Mouse (Mus musculus) gastrocnemius, adult 2 months (tissue): ENCODE measurements around the gene Gm43064. TPM values are rescaled to one million over a fixed set of nuclear protein-coding genes. Genes with fewer than 3 reads are reported as not detected.
"Not testable (repeated sequence)": the region's sequence is repeated elsewhere in the genome, so short reads cannot be mapped to it uniquely, and the experiment has no call there.

Experiments used
- DNase-seq: peaks from one replicate; pipeline ENCODE4 v3.0.0; 2022
- H3K27ac ChIP-seq: fragments of 200-600 bp; 2 replicates; pipeline ENCODE4 v1.8.1; 2022; ENCODE audit warnings: mild to moderate bottlenecking
- H3K4me3 ChIP-seq: fragments of 200-600 bp; 2 replicates; pipeline ENCODE4 v1.8.1; 2022; ENCODE audit warnings: mild to moderate bottlenecking, moderate library complexity
- CTCF ChIP-seq: fragments of 200-600 bp; IDR thresholded peaks from 2 replicates; pipeline ENCODE4 v1.8.1; 2022; ENCODE audit warnings: antibody characterized with exemption, mild to moderate bottlenecking, moderate library complexity
- intact Hi-C: fragments of 180-260 bp; cut with DNase I; formaldehyde crosslinking; loops from one replicate; pipeline ENCODE4 v1.15.1; 2025
- total RNA-seq, 2 experiments: library from RNA; stranded (reverse); gene quantifications; 2 replicates each; pipeline ENCODE4 v1.2.3; 2021

Gm43064 gene
- total RNA-seq, 2 experiments from 2014 or later = 0.46 to 0.47 TPM

DNA sequence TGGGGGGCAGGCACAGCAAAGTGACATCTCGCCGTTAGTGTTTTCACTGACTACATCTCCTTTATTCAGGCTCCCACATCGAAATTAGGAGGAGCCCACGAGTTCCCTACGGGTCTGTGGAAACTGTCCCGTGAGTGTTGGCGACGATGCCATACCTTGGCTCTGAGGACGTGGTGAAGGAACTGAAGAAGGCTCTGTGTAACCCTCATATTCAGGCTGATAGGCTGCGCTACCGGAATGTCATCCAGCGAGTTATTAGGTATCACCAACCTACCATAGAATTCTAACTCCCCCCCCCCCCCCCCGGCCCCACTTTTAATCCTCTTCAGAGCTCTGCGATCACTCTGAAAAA lies 402 bp downstream of the Gm43064 start:
- Histone ChIP-seq H3K4me3 (peak overlapping the region; percentile 92), H3K27ac (peak overlapping the region; percentile 98)
- DNase-seq = no peak
- intact Hi-C loops = loop anchor here (1.0 to 5.0 kb wide), 3 partner anchors 18 to 72 kb away; partner anchors contain the start of genes Gm10964, Hipk1 and Olfml3
- TF ChIP-seq CTCF = no peak

DNA sequence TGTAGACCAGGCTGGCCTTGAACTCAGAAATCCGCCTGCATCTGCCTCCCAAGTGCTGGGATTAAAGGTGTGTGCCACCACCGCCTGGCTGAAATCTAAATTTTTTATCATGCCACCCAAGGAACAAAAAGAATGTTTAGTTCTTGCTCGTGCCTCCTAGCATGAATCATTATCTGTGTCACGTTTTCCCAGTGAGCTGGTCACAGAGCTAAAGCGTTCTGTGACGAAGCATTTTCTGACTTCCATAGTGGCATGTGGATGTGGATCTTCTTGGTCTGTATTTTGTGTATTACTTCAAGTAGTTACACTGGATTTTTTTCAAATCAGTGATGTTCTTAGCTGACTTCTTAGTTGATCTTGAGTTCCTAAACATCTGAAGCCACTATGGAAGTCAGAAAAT lies 1.6 kb downstream of the Gm43064 start:
- no peak overlapping the region for H3K4me3 ChIP-seq
- TF ChIP-seq CTCF = no peak
- intact Hi-C loops = no loop called here
- DNase-seq = no peak
- no peak overlapping the region for H3K27ac ChIP-seq

GRCm38 (mm10) chr3:103827548-103827947 lies 18.2 kb downstream of the Gm43064 start:
- intact Hi-C loops = no loop called here
- DNase-seq = no peak
- Histone ChIP-seq H3K27ac (no peak overlapping the region), H3K4me3 (no peak overlapping the region)
- TF ChIP-seq CTCF = peak; percentile 12; the same call in 1 of the 2 replicates

- intact Hi-C loops = no loop called here
- DNase-seq = no peak
- Histone ChIP-seq H3K4me3 (no peak overlapping the region), H3K27ac (no peak overlapping the region)
- TF ChIP-seq CTCF = no peak
Measured at GRCm38 (mm10) chr3:103829036-103829435, 19.7 kb downstream of the Gm43064 start.

- H3K27ac ChIP-seq, H3K4me3 ChIP-seq, intact Hi-C loops, DNase-seq: not testable (repeated sequence)
Measured at GRCm38 (mm10) chr3:103830681-103831080, 21.3 kb downstream of the Gm43064 start.

DNA sequence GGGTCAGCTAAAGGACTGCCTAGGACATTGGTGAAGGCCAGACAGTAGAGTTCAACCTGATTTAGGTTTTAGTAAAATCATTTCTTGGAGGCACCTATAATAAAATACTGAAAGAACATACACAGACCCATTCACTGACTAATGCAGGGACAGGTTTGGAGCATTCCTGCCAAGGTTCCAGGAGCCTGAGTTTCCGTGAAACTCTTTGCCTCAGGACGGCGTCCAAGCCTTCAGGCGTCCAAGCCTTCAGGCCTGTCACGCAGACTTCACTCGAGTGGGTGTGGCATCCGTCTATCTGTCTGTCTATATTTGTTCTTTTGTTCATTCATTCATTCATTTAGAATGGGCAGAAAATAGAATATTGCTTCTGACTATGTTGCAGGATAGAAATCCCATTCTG lies 21.8 kb downstream of the Gm43064 start:
- intact Hi-C loops = no loop called here
- Histone ChIP-seq H3K27ac (no peak overlapping the region), H3K4me3 (no peak overlapping the region)
- DNase-seq = no peak
- no peak for TF ChIP-seq CTCF

DNA sequence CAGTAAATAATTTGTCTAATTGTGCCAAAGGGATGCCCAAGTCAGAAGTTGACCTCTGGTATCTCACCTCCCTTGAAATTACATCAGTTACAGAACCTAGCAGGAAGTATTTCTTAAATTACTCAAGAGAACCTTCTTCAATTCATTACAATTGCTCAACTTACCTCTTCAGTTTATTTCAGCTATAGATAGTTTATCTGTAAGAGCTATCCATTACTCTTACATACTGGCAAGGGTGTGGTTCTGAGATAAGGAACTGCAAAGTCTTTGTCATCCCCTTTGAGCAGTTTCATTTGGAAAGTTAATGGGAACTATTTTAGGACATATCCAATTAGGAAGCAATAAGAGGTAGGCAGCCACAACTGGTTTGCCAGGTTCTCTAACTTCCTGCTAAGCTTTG lies 23.1 kb downstream of the Gm43064 start, which contains the start of gene Bcl2l15:
TSS of gene Bcl2l15 (plus strand) at position 176 of the 400 bp plus-strand sequence.
- Histone ChIP-seq H3K4me3 (no peak within 1 kb of the TSS), H3K27ac (no peak within 1 kb of the TSS)
- DNase-seq = no peak
- intact Hi-C loops = no loop called here
- TF ChIP-seq CTCF = no peak

DNA sequence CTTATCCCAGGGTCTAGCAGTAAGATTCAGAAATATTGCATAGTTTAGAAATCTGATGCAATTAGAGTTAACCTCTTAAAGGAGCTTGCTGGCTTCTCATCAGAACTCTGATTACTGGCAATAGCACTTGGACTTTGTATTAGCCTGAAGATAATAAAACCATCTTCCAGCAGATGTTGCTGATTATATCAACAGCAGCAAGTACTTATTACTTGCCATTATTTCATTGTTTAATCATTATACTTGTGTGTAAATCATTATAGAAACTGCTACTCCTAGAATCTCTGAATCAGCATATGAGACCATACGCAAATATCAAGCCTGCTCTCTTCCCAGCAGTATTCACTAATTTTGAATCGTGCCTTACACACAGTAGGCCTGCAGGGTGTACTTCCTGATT lies 24.6 kb downstream of the Gm43064 start:
- no peak for DNase-seq
- TF ChIP-seq CTCF = no peak
- intact Hi-C loops = no loop called here
- Histone ChIP-seq H3K4me3 (no peak overlapping the region), H3K27ac (no peak overlapping the region)

DNA sequence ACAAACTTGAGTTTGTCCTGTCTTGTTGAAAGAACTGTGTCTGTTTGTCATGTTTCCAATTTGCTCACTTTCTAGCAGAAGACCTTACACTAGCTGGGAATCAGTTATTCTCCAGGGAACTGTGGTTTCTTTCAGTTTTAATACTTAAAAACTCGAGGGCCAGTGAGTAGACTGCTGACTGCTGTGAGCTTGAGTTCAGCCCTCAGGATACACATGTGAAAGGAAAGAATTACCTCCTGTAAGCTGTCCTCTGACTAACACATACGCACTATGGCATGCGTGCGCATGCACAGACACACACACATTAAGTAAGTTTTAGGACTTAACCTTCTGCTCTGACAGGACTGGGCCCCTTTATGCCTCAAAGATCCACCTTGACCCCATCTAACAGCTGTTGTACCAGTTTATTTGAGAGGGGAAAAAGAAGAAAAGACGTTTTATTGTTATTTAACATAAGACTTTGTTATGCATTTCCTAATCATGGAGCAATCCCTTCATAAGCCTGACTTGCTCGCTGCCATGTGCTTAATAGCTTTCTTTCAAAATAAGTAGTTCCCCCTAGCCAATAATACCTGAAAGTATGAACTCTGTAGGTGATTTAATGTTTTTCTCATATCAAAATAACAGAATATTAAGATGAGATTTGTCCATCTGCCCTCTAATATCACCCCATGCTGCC lies 26.0 kb downstream of the Gm43064 start:
- no peak for DNase-seq
- TF ChIP-seq CTCF = no peak
- no peak overlapping the region for H3K27ac ChIP-seq
- intact Hi-C loops = no loop called here
- H3K4me3 ChIP-seq = no peak overlapping the region

GRCm38 (mm10) chr3:103835951-103836310 lies 26.6 kb downstream of the Gm43064 start:
- Histone ChIP-seq H3K4me3 (no peak overlapping the region), H3K27ac (no peak overlapping the region)
- DNase-seq = no peak
- TF ChIP-seq CTCF = no peak
- intact Hi-C loops = no loop called here

DNA sequence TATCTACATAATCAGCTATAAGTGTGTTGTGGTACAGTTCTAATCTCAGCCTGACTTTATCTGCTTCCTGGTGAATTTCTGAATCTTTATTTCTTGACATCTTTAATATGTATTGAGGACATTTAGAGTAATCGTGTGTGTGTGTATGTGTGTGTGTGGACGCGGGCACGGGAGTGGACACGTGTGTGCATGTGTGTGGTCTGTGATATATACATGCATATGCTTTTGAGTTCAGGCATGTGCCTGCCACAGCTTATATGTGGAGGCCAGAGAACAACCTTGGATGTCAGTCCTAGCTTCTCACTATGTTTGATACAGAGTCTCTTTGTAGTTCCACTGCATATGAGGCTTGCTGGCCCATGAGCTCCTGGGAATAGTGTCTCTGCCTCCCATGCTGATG lies 27.1 kb downstream of the Gm43064 start:
- Histone ChIP-seq H3K27ac (no peak overlapping the region), H3K4me3 (no peak overlapping the region)
- intact Hi-C loops = no loop called here
- no peak for DNase-seq
- TF ChIP-seq CTCF = no peak

- TF ChIP-seq CTCF = no peak
- Histone ChIP-seq H3K4me3 (no peak overlapping the region), H3K27ac (no peak overlapping the region)
- intact Hi-C loops = no loop called here
- no peak for DNase-seq
Measured at GRCm38 (mm10) chr3:103839711-103840110, 30.3 kb downstream of the Gm43064 start.

GRCm38 (mm10) chr3:103840195-103840594 lies 30.8 kb downstream of the Gm43064 start:
- DNase-seq, H3K4me3 ChIP-seq, H3K27ac ChIP-seq, intact Hi-C loops: not testable (repeated sequence)

GRCm38 (mm10) chr3:103840946-103841345 lies 31.6 kb downstream of the Gm43064 start:
- DNase-seq, H3K27ac ChIP-seq, H3K4me3 ChIP-seq, intact Hi-C loops: not testable (repeated sequence)
